Mouse (Mus musculus) lung, postnatal 4 days (tissue): ENCODE measurements around the gene Maea.
A peak's percentile ranks its signal among the peaks of the same experiment; 100 is the strongest.

Source experiments
- DNase-seq, 2 experiments: peaks; one replicate each; pipeline ENCODE4 v3.0.0; 2021

The Maea gene

DNA sequence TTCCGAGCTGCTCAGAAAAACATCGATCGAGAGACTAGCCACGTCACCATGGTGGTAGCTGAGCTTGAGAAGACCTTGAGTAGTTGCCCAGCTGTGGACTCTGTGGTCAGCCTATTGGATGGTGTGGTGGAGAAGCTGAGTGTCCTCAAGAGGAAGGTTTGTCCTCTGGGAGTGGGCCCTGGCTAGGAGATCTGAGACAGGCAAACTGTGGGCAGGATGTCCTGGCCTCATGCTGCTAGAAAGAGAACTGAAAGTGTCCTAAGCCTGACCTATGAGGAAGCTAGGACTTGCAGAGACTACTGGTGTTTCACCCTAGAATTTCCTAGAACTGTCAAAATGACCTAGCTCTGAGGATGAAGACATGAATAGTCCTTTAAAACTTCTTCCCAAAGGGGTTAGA, 23.2 kb downstream of the Maea start:
- DNase-seq = peak; percentile 30 to 40

DNA sequence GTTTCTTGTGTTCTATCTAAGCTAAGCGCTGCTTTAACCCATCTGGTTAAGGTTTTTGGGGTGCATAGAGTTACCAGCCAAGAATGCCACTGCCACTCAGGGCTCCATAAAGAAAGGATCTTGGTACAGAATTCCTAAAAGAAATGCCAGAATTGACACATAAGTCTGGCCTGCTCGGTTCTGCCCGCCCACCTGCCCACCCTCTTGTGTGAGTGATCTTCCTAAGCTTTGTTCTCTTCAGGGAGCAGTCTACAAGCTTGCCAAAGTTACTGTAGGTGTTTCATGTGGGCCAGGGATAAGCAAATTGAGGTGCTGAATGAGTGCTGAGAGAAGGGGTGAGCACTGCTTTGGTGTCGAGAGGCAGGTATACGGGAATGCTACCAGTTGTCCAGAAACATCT, 28.0 kb downstream of the Maea start:
- DNase-seq = no peak

DNA sequence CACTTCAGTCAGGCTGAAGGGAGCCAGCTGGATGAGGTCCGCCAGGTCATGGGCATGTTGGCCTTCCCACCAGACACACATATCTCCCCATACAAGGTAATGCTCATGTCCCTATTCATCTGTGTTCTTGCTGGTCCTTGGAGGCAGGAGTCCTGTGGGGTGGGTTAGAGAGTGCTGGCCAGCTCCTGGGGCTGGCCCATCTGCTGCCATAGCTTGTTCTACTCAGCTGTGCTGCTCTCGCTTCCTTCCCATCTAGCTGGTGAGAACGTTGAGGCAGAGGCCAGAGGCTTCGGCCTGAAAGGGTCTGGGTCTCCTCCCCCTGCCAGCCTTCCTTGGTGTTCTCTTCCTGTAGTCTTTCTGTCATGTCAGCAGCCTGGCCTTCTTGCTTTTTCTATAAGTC, 33.3 kb downstream of the Maea start:
- no peak for DNase-seq

DNA sequence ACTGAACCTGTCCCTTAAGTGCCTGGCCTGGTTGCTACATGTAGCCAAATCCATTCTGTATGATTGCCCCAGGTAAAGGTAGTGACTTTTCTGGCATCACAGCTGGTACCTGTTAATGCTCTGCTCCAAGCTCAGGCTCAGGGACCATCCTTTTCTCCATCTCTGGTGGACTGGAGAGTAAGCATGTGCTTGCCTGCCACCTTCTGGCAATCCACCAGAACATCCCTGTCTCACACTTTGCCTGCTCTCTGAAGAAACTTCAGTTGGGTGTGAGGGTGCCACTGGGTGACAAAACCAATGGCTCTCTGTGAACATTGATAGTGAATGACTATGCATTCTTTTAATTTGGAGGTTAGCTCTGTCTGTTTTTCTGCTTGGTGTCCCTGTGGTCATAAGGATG, 35.8 kb downstream of the Maea start:
- peak in 1 of 2 experiments; percentile 20 for DNase-seq

DNA sequence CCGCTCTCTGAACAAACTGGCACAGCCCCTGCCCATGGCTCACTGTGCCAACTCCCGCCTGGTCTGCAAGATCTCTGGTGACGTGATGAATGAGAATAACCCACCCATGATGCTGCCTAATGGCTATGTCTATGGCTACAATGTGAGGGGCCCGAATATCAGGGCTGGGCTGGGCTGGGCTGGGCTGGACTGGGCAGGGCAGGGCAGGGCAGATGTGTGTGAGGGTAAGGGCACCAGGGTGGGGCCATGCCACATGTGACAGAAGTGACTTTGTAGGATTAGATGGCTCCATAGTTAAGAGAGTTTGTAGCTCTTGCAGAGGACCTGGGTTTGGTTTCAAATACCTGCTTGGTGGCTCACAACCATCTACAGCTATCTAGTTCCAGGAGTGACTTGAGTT, 36.4 kb downstream of the Maea start:
- no peak for DNase-seq

DNA sequence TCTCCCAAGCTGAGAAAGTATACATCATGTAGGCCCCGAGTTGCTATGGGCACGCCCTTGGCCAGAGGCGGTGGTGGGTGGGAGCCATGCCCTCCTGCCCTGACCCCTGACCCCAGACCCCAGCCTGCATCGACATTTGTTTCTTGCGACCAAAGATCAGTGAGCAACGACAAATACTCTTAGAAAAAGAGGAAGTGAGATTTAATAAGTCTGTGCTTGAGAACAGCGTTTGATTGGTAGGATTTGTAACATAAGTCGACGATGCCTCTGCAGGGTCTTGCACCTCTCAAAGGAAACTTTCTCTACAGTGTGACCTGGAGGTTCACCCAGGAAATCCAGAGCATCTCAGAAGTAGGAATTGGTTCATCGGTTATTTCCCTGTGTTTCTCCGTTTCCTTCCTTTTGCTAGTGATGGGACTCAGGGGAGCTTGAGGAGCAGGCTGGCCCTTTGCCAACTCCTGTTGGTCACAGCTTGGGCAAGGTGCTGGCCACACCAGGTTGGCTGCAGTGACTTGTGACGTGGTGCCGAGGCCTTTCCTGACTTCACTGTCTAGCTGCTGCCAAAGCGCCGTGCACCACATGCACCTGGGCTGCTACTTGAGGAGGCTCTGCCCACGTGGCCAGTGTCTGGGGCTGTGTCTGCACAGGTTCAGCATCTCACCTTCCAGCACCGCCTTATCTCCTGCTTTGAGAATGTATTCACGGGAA, 37.2 kb downstream of the Maea start:
- DNase-seq = no peak

DNA sequence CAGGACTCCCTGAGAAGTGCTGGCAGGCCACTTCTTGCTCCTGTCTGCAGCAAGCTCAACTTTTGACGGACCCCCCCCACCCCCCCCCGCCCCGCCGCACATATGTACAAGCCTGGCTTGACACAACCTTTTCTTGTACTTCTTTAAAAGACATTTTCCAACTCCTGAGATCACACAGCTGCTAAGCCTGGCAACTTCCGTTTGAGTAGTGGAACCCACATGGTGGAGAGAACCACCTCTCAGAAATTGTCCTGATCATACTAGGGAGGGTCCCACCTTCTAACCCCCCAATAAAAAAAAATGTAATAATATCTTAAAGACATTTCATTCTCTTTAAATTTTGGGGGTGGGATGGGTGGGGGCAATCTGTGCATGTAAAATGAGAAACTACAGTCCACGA, 41.9 kb downstream of the Maea start:
- no peak for DNase-seq

DNA sequence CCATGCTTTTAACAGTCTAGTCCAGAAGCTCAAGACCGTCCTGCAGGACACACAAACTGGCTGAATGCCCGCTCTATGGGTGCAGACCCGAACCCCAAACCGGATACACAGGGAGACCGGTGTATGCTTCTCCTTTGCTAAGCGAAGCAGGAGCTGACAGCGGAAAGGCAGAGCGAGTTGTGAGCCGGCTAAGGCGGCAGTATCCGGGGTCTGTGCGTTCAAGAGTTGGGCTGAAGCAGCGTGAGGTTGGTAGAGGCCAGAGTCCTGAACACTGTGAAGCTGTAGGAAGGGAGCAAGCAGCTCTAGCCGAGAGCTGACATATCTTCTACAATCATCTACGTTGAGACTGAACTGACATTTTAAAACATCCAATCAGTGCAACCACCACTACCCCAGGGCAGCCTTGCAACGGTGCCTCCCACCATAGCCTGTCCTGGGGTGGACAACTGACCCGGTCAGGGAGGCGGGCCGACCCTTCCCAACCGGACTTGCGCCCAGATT, 42.5 kb downstream of the Maea start:
- DNase-seq = peak in 1 of 2 experiments; percentile 50

DNA sequence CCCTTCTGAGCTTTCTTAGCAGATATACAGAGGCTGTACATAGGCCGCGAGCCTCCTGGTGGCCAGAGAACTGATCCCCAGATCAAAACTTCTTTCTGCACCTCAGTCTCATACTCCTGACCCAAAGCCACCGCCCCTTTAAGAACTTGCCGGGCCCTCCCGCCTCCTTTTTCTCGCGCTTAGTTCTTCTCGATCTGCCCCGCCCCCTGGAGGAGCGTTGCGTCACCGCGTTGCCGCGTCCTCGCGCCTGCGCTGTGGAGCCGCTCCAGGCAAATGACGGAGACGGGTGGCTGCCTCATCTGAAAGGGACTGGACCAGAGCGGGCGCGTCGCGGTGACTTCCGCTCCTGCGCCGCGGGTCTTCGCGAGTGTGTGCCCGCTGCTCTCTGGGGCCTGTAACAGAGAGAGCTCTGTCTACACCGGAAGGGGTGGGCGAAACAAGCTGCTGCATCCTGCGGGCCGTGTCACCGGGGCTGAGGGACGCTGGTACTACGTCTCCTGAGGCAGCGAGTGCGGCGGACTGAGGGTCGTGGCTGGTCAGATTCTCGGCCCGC, 43.1 kb downstream of the Maea start, which contains the start of gene Uvssa:
Gene Uvssa, plus strand, starts transcription at position 248 of the 553 bp plus-strand sequence.
- DNase-seq = peak; percentile 99 to 100

DNA sequence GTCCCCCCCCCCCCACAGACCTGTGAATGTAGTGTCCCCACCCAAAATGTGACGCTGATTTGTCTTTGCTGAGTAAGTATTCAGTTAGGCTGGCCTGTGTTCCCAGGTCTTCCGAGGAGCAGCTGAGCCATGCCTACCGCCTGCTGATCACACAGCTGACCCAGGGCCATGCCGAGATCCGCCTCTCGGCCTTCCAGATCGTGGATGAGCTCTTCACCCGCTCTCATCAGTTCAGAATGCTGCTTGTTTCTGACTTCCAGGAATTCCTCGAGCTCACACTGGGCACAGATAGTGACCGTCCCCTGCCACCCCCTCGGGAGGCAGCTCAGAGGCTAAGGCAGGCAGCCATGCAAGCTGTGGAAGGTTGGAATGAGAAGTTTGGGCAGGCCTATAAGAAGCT, 52.2 kb downstream of the Maea start:
- no peak for DNase-seq

DNA sequence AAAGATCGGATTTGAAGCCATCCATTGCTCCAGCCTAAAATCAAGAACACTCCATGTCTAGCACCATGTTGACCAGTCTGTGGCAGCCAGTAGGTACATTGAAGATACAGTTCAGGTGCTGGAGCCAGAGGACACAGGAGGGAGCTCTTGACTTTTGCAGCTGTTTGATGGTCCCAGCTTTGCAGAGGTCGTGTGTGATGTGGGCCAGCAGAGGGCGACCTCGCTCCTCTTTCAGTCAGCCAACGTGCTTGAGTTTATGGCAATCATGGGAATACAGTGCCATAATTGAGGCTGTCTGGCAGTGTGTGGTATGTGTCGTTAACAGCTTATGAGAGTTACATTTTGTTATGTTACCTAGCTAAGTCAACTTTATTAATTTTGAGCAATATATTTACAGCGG, 58.5 kb downstream of the Maea start:
- peak; percentile 71 to 79 for DNase-seq

DNA sequence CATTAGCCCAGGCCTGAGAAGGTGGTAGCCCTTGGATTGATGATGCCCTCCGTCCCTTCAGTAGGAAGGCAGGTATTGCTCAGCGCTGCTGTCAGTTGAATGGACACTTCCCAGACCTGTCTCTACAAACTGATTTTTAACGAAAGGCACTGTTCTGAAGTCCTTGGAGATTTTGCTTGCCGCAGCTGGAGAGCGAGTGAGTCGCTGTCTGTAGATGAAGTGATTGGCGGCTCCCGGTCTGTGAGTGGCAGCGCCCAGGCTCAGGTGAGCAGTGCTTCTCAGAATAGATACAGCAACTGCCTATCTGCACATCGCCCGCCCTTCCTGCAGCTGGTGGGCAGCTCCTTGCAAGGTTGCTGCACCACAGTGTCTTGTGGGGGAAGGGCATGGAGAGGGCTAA, 60.4 kb downstream of the Maea start:
- no peak for DNase-seq

DNA sequence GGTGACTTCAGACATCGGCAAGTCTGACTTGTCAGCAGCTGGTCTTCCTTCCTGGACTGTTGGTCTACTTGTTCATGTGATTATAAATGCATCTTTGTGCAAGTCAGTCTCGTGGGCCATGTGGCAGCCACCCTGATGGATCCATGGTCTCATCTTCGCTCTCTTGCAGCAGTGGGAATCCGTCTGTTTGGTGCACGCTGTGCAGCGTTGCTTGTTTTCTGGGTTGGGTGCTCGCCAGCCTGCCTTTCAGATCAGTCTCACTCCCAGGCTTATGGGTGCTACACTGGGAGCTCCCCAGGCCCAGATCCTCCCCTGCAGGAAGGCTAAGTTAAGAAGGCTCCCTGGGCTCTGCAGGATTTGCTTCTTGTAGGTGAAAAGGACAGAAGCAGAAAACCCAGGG, 61.5 kb downstream of the Maea start:
- DNase-seq = no peak

DNA sequence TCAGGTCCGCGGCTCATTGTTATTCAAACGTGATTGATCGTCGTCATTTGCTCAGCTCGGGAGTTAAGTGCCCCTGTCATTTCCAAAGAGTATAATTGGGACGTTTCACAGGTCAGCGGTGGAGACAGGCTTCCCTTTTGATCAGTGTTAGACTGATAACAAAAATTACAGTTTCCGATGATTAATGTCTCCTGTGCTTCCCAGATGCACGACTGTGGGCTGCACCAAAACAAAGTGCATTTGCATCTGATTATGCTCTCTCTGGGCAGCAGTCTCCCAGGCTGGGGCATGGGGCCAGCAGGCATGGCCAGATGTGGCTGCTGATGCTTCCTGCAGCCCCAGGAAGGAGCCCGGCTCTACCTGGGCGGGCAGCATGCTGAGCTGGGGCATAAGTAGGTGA, 65.5 kb downstream of the Maea start:
- no peak for DNase-seq

DNA sequence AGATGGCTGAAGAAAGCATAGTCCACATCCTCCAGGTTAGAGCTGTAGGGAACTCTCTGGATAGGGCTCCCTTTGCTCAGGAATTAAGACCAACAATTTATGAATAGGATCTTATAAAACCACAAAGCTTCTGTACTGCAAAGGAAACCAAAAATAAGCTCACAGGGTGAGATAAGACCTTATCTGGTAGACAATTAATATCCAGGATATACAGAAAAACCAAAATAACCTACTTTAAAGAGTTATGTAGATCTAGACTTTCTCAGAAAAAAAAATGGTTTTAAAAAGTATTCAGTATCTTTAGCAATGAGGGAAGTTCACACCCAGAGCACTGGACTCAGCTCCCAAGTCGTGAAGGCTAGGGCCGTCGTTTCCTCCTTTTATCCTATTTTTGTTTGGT, 85.0 kb downstream of the Maea start:
- no peak for DNase-seq
